Mouse (Mus musculus) activated CD4-positive, CD25-positive, alpha-beta regulatory T cell, adult 4 months (primary cell): Measurements from ENCODE around the gene Arhgap21. TPM values are rescaled to one million over a fixed set of nuclear protein-coding genes. Genes with fewer than 3 reads are reported as not detected.

Experiments
- ATAC-seq: one replicate; pipeline ENCODE4 v1.8.0; 2017
- polyA plus RNA-seq, 2 experiments: library from polyadenylated mRNA; unstranded; fragments of 100-300 nt; shearing (Covaris generic); gene quantifications; one replicate each; pipeline ENCODE4 v1.2.1; 2017

Gene Arhgap21
- polyA plus RNA-seq, 2 experiments from 2014 or later, result 2.0 to 4.2 TPM

GRCm38 (mm10) chr2:20888751-20889150 is 79.9 kb downstream of the Arhgap21 start:
- ATAC-seq, result no peak

GRCm38 (mm10) chr2:20883288-20883687 is 85.4 kb downstream of the Arhgap21 start:
- no peak for ATAC-seq

GRCm38 (mm10) chr2:20879877-20880605 is 88.6 kb downstream of the Arhgap21 start:
- no peak for ATAC-seq

- ATAC-seq, result no peak
Observed at GRCm38 (mm10) chr2:20874621-20875020, 94.1 kb downstream of the Arhgap21 start.

- ATAC-seq, result no peak
Observed at GRCm38 (mm10) chr2:20869212-20869965, 99.3 kb downstream of the Arhgap21 start.

GRCm38 (mm10) chr2:20868052-20868451 is 100.6 kb downstream of the Arhgap21 start:
- ATAC-seq, result no peak

- no peak for ATAC-seq
Observed at GRCm38 (mm10) chr2:20865795-20866194, 102.9 kb downstream of the Arhgap21 start.

- no peak for ATAC-seq
Observed at GRCm38 (mm10) chr2:20864569-20864968, 104.1 kb downstream of the Arhgap21 start.

- no peak for ATAC-seq
Observed at GRCm38 (mm10) chr2:20860756-20861155, 107.9 kb downstream of the Arhgap21 start.

GRCm38 (mm10) chr2:20849346-20849745 is 119.3 kb downstream of the Arhgap21 start:
- no peak for ATAC-seq

GRCm38 (mm10) chr2:20831608-20832406 is 136.9 kb downstream of the Arhgap21 start:
- ATAC-seq, result no peak

GRCm38 (mm10) chr2:20830882-20831281 is 137.8 kb downstream of the Arhgap21 start:
- ATAC-seq, result no peak

GRCm38 (mm10) chr2:20826258-20826657 is 142.4 kb downstream of the Arhgap21 start:
- ATAC-seq, result no peak

- ATAC-seq, result no peak
Observed at GRCm38 (mm10) chr2:20818226-20818625, 150.5 kb downstream of the Arhgap21 start.

GRCm38 (mm10) chr2:20813986-20814385 is 154.7 kb downstream of the Arhgap21 start:
- no peak for ATAC-seq

GRCm38 (mm10) chr2:20811506-20811905 is 157.2 kb downstream of the Arhgap21 start:
- ATAC-seq, result no peak

GRCm38 (mm10) chr2:20801236-20801890 is 167.3 kb downstream of the Arhgap21 start:
- ATAC-seq, result no peak

Other genes starting within 250 kb of the Arhgap21 start
- not detected for gene Enkur, start 236.5 kb upstream of the Arhgap21 start, polyA plus RNA-seq
- 1 to 10 TPM; 3.4 to 6.4 TPM for gene Thnsl1, start 236.8 kb upstream of the Arhgap21 start, polyA plus RNA-seq